Mouse (Mus musculus) heart, postnatal 36 days (tissue): Measurements from ENCODE around the gene Ttll5. TPM values are rescaled to one million over a fixed set of nuclear protein-coding genes. Genes with fewer than 3 reads are reported as not detected.

Experiments
- DNase-seq, 2 experiments: peaks; one replicate each; pipeline ENCODE4 v3.0.0; 2021 to 2022
- intact Hi-C: fragments of 180-260 bp; cut with DNase I; formaldehyde crosslinking; loops from one replicate; pipeline ENCODE4 v1.15.1; 2025
- total RNA-seq, 2 experiments: library from RNA; stranded (reverse); gene quantifications; 2 replicates each; pipeline ENCODE4 v1.2.3; 2021

The Ttll5 gene
- total RNA-seq, 2 experiments from 2014 or later: 14.6 to 14.8 TPM

GRCm38 (mm10) chr12:86078553-86079201, 254.2 kb downstream of the Ttll5 start, which contains the start of gene Tgfb3:
Gene Tgfb3, minus strand, starts transcription at chr12:86079041.
- DNase-seq: peak; percentile 54 to 61
- intact Hi-C loops: loop anchor here (1.0 to 5.0 kb wide), 6 partner anchors 54 to 331 kb away; partner anchors contain the start of gene Flvcr2

DNA sequence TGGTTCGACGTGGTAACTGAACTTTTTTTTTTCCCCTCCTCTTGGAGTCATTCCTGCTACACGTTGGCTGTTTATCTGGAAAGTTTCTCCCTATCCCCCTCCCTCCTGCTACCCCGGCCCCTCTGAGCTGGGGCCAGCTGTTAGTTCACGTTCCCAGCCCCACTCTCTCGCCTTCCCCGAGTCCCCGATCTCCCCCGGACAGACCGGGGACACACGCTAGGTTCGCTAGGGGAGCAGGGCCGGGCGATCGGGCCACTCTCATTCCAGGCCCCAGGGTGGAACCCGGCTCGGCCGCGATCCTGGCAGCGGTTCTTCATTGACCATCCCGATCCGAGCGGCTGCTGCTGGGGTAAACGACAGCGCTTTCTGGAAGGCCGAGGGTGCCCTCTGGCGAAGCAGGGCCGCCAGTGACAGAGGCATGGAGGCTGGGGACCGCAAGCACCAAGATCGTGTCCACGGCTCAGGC, 254.8 kb downstream of the Ttll5 start:
- intact Hi-C loops: loop anchor here (1.0 to 5.0 kb wide), 6 partner anchors 55 to 332 kb away; partner anchors contain the start of gene Flvcr2
- peak; percentile 94 to 95 for DNase-seq

GRCm38 (mm10) chr12:86082481-86083012, 258.1 kb downstream of the Ttll5 start, which contains the start of gene Ift43:
Gene Ift43, plus strand, starts transcription at chr12:86082541.
- intact Hi-C loops: no loop called here
- DNase-seq: peak; percentile 84 to 87

DNA sequence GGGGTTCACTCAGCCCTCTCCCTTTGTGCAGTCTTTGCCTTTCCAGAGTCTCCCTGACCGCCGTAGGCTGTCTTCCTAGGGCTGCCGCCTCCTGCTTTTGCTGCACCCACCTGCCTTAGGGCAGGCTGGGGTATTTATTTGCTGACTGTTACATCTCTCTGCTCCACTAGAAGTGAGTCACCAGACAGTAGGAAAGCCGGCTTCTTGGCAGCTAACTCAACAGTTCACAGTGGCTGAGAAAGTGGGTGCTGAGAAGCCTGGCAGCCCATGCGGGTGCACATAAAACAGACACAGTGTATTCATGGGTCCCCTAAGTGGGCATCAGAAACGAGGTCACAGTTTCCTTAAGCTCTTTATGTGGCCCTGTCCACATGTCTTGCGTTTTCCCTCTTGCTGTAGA, 261.4 kb downstream of the Ttll5 start:
- DNase-seq: no peak
- intact Hi-C loops: no loop called here

DNA sequence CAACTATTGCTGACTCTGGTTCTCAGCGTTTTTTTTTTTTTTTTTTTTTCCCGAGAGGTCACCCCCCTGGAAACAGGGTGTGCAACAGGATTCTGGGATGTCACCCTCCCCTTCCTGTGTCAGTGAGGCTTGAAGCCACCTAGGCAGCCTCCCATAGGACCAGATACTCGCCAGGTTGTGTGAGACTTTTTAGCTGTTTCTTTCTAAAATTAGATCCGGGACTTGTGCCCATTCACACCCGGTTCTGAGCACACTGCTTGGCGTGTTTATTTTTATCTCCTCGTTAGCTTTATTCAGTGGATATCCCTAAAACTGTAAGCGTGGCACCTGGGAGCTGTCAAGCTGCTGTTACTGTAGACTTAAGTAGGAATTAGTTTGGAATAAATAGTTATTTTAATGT, 262.1 kb downstream of the Ttll5 start:
- no peak for DNase-seq
- intact Hi-C loops: no loop called here

DNA sequence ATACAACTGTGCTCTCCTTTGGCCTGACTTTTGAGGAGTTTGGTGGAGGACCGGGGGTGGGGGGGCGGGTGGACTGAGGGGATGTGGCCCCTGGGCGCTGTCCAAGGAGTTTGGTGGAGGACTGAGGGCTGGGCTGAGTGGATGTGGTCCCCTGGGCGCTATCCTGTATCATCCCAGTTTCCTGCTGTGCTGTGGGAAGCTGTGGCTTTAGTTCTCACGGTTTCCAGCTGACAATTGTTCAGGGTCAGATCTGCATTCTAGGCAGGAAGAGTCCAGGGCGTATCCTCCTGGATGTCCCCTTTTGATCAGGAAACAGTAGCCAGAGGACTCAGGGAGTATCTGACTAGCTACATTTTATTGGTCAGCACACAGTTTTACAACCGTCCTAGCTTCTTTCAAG, 263.6 kb downstream of the Ttll5 start:
- DNase-seq: no peak
- intact Hi-C loops: no loop called here

DNA sequence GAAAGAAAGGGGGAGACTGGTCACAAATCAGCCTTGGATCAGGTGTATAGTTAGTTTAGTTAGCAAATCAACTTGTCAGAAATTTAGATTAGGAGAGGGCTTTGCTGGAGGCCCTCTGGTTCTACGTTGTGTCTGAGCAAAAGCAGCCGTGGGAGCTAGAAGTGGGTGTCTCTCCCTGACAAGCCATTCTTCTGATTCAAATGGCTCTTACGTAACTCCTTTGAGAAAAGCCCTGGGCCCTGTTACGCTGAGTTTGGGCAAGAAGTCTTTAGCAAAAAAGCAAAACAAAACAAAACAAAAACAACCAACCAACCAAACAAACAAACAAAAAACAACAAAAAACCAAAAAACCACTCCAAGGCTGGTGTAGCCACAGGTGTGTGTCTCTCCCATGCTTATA, 266.3 kb downstream of the Ttll5 start:
- intact Hi-C loops: no loop called here
- no peak for DNase-seq

DNA sequence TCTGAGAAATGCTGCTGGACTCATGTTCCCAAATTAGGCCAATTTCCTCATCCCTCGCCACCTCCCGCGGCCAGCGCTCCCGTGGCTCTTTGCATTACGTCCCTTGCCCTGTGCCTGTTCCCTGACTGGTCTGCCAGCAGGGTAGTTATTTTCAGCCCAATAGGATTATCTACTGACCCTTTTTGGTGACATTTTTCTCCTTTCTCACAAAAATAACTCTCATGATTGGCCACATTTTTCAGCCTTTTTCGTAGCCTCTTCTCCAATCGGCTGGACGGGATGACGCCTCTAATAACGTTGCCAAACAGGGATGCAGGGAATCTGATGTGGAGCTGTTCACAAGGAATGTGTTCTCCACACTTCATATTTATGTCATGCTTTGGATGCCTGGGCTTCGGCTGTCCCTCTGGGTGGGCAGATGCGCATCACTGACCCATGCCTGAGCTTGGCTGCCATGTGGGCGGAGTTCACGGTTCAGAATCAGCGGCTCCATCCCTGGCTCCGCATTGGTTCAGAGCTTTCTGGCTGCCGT, 267.2 kb downstream of the Ttll5 start:
- intact Hi-C loops: no loop called here
- DNase-seq: peak in 1 of 2 experiments; percentile 51

- no peak for DNase-seq
- intact Hi-C loops: no loop called here
These were observed 269.6 kb downstream of the Ttll5 start for GRCm38 (mm10) chr12:86094075-86094474.

DNA sequence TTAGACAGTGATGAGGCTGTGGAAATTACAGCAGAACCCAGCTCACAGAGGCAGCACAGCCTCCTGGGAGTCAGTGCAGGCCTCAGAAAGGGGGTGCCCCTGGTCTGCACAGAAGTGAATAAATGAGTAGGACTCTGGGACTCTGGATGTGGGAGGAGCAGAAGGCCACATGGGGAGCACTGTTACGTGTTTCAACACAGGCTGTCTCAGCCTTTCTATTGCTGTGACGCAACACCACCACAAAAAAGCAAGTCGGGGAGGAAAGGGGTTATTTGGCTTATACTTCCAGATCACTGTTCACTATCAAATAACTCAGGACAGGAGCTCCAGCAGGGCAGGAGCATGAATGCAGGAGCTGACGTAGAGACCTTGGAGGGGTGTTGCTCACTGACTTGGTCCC, 271.3 kb downstream of the Ttll5 start:
- intact Hi-C loops: no loop called here
- no peak for DNase-seq

DNA sequence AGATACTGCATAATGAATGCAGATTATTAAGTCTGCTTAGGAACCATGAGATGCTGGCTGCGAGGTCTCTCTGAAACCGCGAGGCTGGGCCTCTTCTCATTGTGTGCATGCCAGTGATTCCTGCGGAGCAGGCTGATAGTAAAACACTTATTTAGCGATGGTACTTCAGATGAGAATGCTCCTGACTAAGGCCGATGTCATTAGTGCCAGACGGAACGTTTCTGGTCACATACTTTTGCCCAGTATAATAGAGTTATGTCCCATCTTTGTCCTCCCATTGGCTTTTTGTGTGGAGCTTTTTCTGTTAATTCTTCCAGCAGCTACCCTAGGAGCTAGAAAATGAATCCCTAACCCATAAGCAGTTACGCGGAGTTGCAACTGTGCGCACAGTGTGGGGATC, 273.3 kb downstream of the Ttll5 start:
- intact Hi-C loops: no loop called here
- no peak for DNase-seq

DNA sequence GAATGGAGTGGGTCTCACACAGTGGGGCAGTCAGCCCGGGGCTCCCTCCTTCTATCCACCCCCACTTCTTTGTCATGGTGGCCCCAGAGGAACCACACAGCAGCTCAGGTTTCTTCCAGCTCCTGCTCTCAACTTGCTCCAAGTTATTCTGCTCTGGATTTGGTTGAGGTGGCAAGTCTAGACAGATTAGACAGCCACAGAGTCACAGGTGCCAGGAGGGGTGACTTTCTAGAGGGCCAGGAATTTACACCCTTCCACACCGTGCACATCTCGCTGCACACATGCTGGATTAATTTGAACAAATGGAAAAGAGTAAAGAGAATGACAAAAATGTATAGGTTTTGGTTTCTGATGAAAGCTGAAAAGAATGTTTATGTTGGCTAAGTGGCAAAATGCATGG, 276.3 kb downstream of the Ttll5 start:
- DNase-seq: no peak
- intact Hi-C loops: no loop called here

- intact Hi-C loops: no loop called here
- no peak for DNase-seq
These were observed 278.2 kb downstream of the Ttll5 start for GRCm38 (mm10) chr12:86102686-86103085.

DNA sequence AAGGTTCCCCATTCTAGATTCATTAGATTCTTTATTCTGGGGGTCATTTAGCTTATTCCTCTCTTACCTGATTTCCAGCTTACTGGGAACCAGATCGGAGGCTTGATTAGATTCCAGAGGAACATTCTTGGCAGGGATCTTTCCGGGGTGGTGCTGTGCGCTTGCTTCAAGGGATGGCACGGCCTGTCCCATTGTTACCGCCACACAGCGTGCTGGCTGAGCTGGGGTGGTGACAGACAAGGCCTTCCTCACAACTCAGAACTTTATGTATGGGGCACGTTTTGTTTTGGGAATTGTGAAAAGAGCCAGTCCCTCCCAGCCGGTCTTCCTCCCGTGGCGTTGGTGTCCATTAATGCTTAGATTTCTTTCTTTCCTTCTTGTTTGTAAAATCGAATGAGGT, 278.9 kb downstream of the Ttll5 start:
- DNase-seq: no peak
- intact Hi-C loops: no loop called here

DNA sequence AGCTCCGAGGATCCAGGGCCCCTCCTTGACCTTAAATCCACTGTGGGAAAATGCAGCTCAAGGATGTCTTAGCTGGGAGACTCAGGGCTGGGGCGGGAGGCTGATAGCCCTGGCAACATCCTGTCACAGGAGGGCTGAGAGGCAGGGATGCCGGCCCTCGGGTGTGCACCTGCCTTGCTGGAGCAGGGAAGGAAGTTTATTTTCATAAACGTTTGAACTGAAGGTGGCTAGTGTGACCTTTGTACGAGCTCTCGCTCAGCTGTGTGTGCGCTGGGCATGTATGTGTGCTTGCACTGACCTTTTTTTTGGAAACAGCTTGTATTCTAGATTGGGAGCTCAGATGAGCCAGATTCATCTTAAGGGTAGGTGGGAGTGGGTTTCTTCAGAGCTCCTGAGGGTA, 279.4 kb downstream of the Ttll5 start:
- DNase-seq: no peak

GRCm38 (mm10) chr12:86104297-86104696, 279.8 kb downstream of the Ttll5 start:
- DNase-seq: peak; percentile 23 to 40
- intact Hi-C loops: no loop called here

More for the DNA sequence above, 279.4 kb downstream of the Ttll5 start:
- intact Hi-C loops: no loop called here

DNA sequence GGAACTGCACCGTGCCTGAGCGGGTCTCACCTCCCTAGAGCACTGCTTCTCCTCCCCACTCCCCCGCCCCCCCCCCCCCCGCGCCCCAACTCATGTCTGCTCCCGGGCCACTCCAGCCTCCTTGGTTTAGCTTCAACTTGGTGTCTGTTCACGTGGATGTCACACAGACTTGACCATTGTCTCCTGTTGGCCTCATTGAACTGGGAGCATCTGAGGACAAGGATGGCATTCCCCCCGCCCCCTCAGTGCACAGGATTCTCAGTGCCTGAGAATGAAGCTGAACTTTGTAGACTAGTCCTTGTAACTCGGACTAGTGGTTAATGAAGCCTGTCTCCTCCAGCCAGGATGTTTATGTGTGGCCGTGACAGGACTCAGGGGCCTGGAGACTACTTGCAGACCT, 281.1 kb downstream of the Ttll5 start:
- no peak for DNase-seq
- intact Hi-C loops: no loop called here

GRCm38 (mm10) chr12:86106086-86106485, 281.6 kb downstream of the Ttll5 start:
- no peak for DNase-seq
- intact Hi-C loops: no loop called here

DNA sequence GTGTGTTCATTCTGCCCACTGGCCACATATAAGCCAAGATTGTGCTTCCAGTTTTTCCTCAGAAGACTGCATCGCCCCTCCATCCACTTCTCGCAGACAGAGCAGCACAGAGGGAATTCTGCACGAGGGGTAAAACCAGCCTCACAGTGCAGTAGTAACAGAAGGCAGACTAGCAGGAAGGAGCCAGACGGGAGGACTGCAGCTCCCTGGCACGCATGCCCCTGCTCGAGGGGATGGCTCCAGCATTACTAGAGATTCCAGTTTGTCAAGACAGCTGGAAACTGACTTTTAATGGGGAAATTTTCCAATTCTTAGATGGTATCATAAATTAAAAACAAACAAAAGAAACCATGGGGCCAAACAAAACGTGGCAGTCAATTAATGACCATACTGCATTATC, 283.2 kb downstream of the Ttll5 start:
- DNase-seq: no peak

DNA sequence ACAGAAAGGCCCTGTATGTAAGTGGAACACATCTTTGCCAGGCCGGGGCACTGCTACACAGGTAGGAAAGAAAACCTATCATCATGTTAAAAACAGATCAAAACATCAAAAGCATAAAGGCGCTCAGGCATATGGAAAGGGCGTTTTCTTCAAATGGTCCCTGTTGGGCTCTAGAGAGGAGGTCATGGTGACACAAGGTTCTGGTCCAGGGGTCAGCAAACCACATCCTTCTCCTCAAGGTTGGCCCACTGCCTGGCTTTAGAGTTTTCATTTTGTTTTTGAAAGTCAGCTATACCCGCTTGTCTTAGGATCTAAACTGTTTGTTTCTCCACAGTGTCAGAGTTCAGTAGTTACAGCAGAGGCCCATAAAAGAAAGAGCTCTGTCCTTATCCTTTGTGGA, 285.1 kb downstream of the Ttll5 start:
- no peak for DNase-seq
- intact Hi-C loops: no loop called here

More for the DNA sequence above, 283.2 kb downstream of the Ttll5 start:
- intact Hi-C loops: no loop called here

GRCm38 (mm10) chr12:86110637-86111036, 286.2 kb downstream of the Ttll5 start:
- intact Hi-C loops: no loop called here
- DNase-seq: peak in 1 of 2 experiments; percentile 38
